Mouse (Mus musculus): ENCODE measurements around the gene Jade1. TPM values are rescaled to one million over a fixed set of nuclear protein-coding genes. Genes with fewer than 3 reads are reported as not detected.

Jade1 gene
- total and polyA plus RNA-seq, 3 experiments = 116 to 150 (median 134) TPM

DNA sequence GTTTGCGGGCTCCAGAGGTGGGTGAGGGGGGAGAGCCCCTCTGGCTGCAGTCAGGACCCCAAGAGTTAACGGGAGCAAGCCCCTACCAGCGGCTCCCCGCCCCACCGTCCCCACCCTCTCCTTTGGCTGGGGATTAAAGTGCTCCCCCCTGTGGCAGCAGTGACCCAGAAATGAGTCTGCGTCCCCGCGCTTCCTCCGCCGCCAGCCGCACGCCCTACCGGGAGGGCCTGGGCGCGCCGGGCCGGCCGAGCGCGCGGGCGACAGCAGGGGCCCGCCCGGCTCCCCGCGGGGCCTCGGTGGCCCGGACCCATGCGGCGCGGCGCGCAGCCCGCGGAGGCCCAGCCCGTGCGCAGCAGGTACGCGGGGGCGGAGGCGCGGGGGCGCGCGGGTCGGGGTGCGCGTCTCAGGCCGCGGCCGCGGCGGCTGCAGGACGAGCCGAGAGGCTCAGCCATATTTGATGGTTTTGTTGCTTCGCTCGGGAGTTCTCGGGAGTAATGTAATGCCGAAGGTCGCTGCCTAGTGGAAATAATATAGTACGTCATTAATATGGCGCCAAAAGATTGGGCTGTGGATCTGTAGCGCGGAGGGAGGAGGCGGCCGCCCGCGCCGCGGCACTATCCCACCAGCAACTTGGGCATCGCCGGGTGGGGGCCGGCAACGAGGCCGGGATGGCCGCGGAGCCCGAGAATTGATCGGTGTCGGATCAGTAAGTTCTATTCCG, 7.8 kb downstream of the Jade1 start:
- H3K4me1 ChIP-seq (ENCODE audit: control insufficient read depth in 1 of 2, insufficient read depth in 2 of 2, low read length in 2 of 2) = peaks cover 2 to 16% of the 10 kb centered on the region in 2 experiments; a peak in 2 of 4 replicates
- no peaks in the 10 kb centered on the region for H3K9me3 ChIP-seq (replicated peaks; ENCODE audit: insufficient read depth, low read length)
- H3K9ac ChIP-seq (ENCODE audit: control insufficient read depth, low read depth, low read length, poor library complexity, severe bottlenecking) = peak overlapping the region; percentile 94
- H3K79me2 ChIP-seq (ENCODE audit: control insufficient read depth, insufficient read depth, low read length, poor library complexity) = peaks cover 87% of the 10 kb centered on the region
- H3K4me3 ChIP-seq (ENCODE audit: control insufficient read depth in 1 of 2, insufficient read depth in 1 of 2, low read depth in 2 of 2, low read length in 2 of 2) = peak overlapping the region; percentile 49 to 73
- peaks cover 26 to 52% of the 10 kb centered on the region in 2 experiments for H3K36me3 ChIP-seq (ENCODE audit: control insufficient read depth in 1 of 2, insufficient read depth in 2 of 2, low read length in 2 of 2)
- peak overlapping the region; percentile 88 for H3K27ac ChIP-seq (ENCODE audit: control insufficient read depth, low read depth, low read length)
- DNase-seq (ENCODE audit: low read depth, low spot score) = peak; percentile 76
- no peaks in the 10 kb centered on the region for H3K27me3 ChIP-seq (ENCODE audit: control insufficient read depth in 1 of 2, insufficient read depth in 2 of 2, low read length in 2 of 2)
- no peak for TF ChIP-seq KAT2A (conservative IDR thresholded peaks at IDR 0.05; ENCODE audit: low read depth, low read length)
- no peak for TF ChIP-seq JUND (IDR thresholded peaks at IDR 0.05; ENCODE audit: low read depth, low read length)
- no peak for TF ChIP-seq UBTF (IDR thresholded peaks at IDR 0.05; ENCODE audit: borderline replicate concordance, insufficient read depth, low read depth, low read length)
- TF ChIP-seq RCOR1 (IDR thresholded peaks at IDR 0.05; ENCODE audit: low read depth, low read length) = no peak
- TF ChIP-seq GATA1 (IDR thresholded peaks at IDR 0.05; ENCODE audit: low read depth, low read length) = no peak
- peak; percentile 45 for TF ChIP-seq SMC3 (IDR thresholded peaks at IDR 0.05; ENCODE audit: low read depth, low read length)
- no peak for TF ChIP-seq USF2 (IDR thresholded peaks at IDR 0.05; ENCODE audit: borderline replicate concordance in 1 of 2, insufficient read depth in 1 of 2, low read depth in 1 of 2, low read length in 2 of 2)
- TF ChIP-seq MXI1 (IDR thresholded peaks at IDR 0.05; ENCODE audit: low read depth, low read length) = peak; percentile 70
- no peak for TF ChIP-seq TAL1 (IDR thresholded peaks at IDR 0.05; ENCODE audit: low read length)
- no peak for TF ChIP-seq ZC3H11A (IDR thresholded peaks at IDR 0.05; ENCODE audit: low read depth, low read length)
- no peak for TF ChIP-seq TCF12 (IDR thresholded peaks at IDR 0.05; ENCODE audit: low read depth, low read length)
- TF ChIP-seq MAZ (IDR thresholded peaks at IDR 0.05; ENCODE audit: low read depth, low read length) = peak; percentile 85; the same call in 1 of the 2 replicates
- peak; percentile 29; the same call in 1 of the 2 replicates for TF ChIP-seq POLR2AphosphoS5 (IDR thresholded peaks at IDR 0.05; ENCODE audit: borderline replicate concordance, low read depth, low read length)
- no peak for TF ChIP-seq EP300 (IDR thresholded peaks at IDR 0.05; ENCODE audit: low read depth in 1 of 2, low read length in 2 of 2)
- TF ChIP-seq CTCF (IDR thresholded peaks at IDR 0.05 in 2 of 3, conservative IDR thresholded peaks at IDR 0.05 in 1 of 3; ENCODE audit: control insufficient read depth in 1 of 3, insufficient read depth in 1 of 3, low read depth in 2 of 3, low read length in 3 of 3, poor library complexity in 1 of 3, severe bottlenecking in 1 of 3) = peak; percentile 23 to 68 (median 44); a peak in 5 of 6 replicates
- no peak for TF ChIP-seq TBP (IDR thresholded peaks at IDR 0.05; ENCODE audit: low read depth, low read length)
- TF ChIP-seq MYB (IDR thresholded peaks at IDR 0.05; ENCODE audit: low read depth, low read length) = no peak
- no peak for TF ChIP-seq ZMIZ1 (IDR thresholded peaks at IDR 0.05; ENCODE audit: low read depth, low read length)
- no peak for TF ChIP-seq USF1 (IDR thresholded peaks at IDR 0.05; ENCODE audit: low read depth, low read length)
- no peak for TF ChIP-seq ZKSCAN1 (IDR thresholded peaks at IDR 0.05; ENCODE audit: low read depth, low read length)
- TF ChIP-seq POLR2AphosphoS2 (IDR thresholded peaks at IDR 0.05; ENCODE audit: low read length) = no peak; the same call in 1 of the 2 replicates
- TF ChIP-seq NRF1 (IDR thresholded peaks at IDR 0.05; ENCODE audit: insufficient read depth, low read depth, low read length, poor library complexity, severe bottlenecking) = no peak
- TF ChIP-seq ZNF384 (IDR thresholded peaks at IDR 0.05; ENCODE audit: low read depth, low read length) = no peak
- TF ChIP-seq SIN3A (IDR thresholded peaks at IDR 0.05; ENCODE audit: low read length) = peak; percentile 34
- peak in 1 of 2 experiments; percentile 55; a peak in 1 of 4 replicates for TF ChIP-seq POLR2A (IDR thresholded peaks at IDR 0.05; ENCODE audit: control insufficient read depth in 1 of 2, insufficient read depth in 1 of 2, low read depth in 1 of 2, low read length in 2 of 2, poor library complexity in 1 of 2)
- no peak for TF ChIP-seq MYC (IDR thresholded peaks at IDR 0.05; ENCODE audit: low read depth, low read length)
- no peak for TF ChIP-seq MEF2A (IDR thresholded peaks at IDR 0.05; ENCODE audit: extremely low read depth, insufficient replicate concordance, low read depth, low read length, poor library complexity, severe bottlenecking)
- no peak for TF ChIP-seq CHD2 (IDR thresholded peaks at IDR 0.05; ENCODE audit: low read length)
- 0 out of 2 replicates have a peak, but pooled peaks have one; percentile 28 for TF ChIP-seq HCFC1 (IDR thresholded peaks at IDR 0.05; ENCODE audit: low read depth, low read length)
- no peak for TF ChIP-seq ELF1 (IDR thresholded peaks at IDR 0.05; ENCODE audit: low read depth, low read length)
- no peak for TF ChIP-seq NELFE (IDR thresholded peaks at IDR 0.05; ENCODE audit: low read depth, low read length)
- no peak for TF ChIP-seq MAX (IDR thresholded peaks at IDR 0.05; ENCODE audit: low read length)
- no peak for TF ChIP-seq BHLHE40 (IDR thresholded peaks at IDR 0.05; ENCODE audit: borderline replicate concordance, low read depth, low read length)
- TF ChIP-seq E2F4 (IDR thresholded peaks at IDR 0.05; ENCODE audit: borderline replicate concordance, low read depth, low read length) = no peak
- TF ChIP-seq RAD21 (IDR thresholded peaks at IDR 0.05; ENCODE audit: low read depth, low read length) = no peak; the same call in none of the 2 replicates
- TF ChIP-seq GABPA (IDR thresholded peaks at IDR 0.05; ENCODE audit: low read depth, low read length) = no peak
